Mouse (Mus musculus) lung, embryonic 16.5 days (tissue): Measurements from ENCODE around the gene Wdr20. TPM values are rescaled to one million over a fixed set of nuclear protein-coding genes. Genes with fewer than 3 reads are reported as not detected.
A peak's percentile ranks its signal among the peaks of the same experiment; 100 is the strongest.

Experiments used
- ATAC-seq: fragments of 200-750 bp; cut with Nextera tagmentation; 2 replicates; pipeline ENCODE4 v1.8.0; 2017; ENCODE audit warnings: low read depth, mild to moderate bottlenecking, moderate library complexity
- H3K27ac ChIP-seq: fragments of 300-500 bp; sonication (generic); 2 replicates; pipeline ENCODE4 v1.5.1; 2014; ENCODE audit warnings: mild to moderate bottlenecking, control low read depth, low read length
- H3K27me3 ChIP-seq: fragments of 300-500 bp; sonication (generic); 2 replicates; pipeline ENCODE4 v1.6.1; 2014; ENCODE audit warnings: low read depth, low read length, mixed read lengths; ENCODE audit not compliant: control insufficient read depth, insufficient read depth
- H3K36me3 ChIP-seq: fragments of 300-500 bp; sonication (generic); 2 replicates; pipeline ENCODE4 v1.6.1; 2014; ENCODE audit warnings: low read length; ENCODE audit not compliant: control insufficient read depth, insufficient read depth
- H3K4me1 ChIP-seq: fragments of 300-500 bp; sonication (generic); replicated peaks from 2 replicates; pipeline ENCODE4 v1.6.1; 2014; ENCODE audit warnings: low read length, mixed read lengths; ENCODE audit not compliant: control insufficient read depth, insufficient read depth
- H3K4me2 ChIP-seq: fragments of 300-500 bp; sonication (generic); 2 replicates; pipeline ENCODE4 v1.6.1; 2014; ENCODE audit warnings: low read depth, low read length, control low read depth
- H3K4me3 ChIP-seq: fragments of 300-500 bp; sonication (generic); 2 replicates; pipeline ENCODE4 v1.5.1; 2014; ENCODE audit warnings: mild to moderate bottlenecking, low read length, control low read depth
- H3K9ac ChIP-seq: fragments of 300-500 bp; sonication (generic); 2 replicates; pipeline ENCODE4 v1.6.1; 2014; ENCODE audit warnings: low read length, control low read depth
- H3K9me3 ChIP-seq: fragments of 300-500 bp; sonication (generic); 2 replicates; pipeline ENCODE4 v1.6.1; 2016; ENCODE audit warnings: low read length; ENCODE audit not compliant: control insufficient read depth
- WGBS: fragments of 180-500 bp; shearing (Covaris S2); extraction: QIAGEN DNeasy Blood & Tissue Kit; methylation state at CpG from one replicate; pipeline ENCODE4 v1.1.7; 2014; 5-methylcytosine and 5-hydroxymethylcytosine counted together
- polyA plus RNA-seq: library from polyadenylated mRNA; unstranded; fragments of >200 nt; fragmentation: Nextera tagmentation; extraction: Ambion mirVana; gene quantifications from 2 replicates; pipeline ENCODE4 v1.2.1, GENCODE M21; 2015

Wdr20 gene
- polyA plus RNA-seq, 1 experiment from 2014 or later: 25.3 TPM

DNA sequence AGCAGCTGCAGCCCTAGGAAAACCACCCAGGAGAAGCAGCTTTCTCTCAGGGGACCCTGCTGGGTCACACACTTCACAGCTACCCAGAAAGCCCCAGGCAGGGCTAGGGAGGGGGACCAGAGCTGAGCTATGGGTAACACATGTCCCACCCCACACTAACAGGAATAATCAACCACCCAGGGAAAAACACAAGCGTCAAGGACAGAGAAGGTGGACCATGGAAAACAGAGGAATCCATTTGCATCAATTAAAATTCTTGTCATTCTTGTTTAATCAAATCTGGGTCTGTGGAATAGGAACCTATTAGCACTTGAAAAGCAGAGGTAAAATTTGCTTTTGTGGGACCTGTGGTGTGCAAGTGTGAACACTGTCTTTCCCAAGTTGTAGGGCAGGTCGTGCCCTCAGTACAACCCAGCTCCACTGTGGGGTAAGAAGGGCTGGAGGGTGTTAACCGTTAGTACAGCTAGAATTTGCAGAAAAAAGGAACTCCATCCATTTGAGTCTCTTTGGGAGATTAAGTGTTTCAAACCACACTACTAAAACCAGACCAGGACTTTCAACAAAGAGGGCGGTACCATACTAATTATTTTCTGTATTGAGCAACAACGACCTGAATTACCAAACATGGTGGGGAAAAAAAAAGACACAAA lies 99.6 kb downstream of the Wdr20 start:
- no peak overlapping the region for H3K4me3 ChIP-seq
- WGBS: 36% methylated on average over 5 of the region's 5 CpGs
- H3K9ac ChIP-seq: peak overlapping the region; percentile 38
- no peak for ATAC-seq
- no peak overlapping the region for H3K4me2 ChIP-seq
- peak overlapping the region; percentile 38; the same call in 1 of the 2 replicates for H3K27ac ChIP-seq
- no peaks in the 10 kb centered on the region for H3K9me3 ChIP-seq
- H3K4me1 ChIP-seq: peaks cover 10% of the 10 kb centered on the region
- H3K36me3 ChIP-seq: no peaks in the 10 kb centered on the region
- H3K27me3 ChIP-seq: no peaks in the 10 kb centered on the region

DNA sequence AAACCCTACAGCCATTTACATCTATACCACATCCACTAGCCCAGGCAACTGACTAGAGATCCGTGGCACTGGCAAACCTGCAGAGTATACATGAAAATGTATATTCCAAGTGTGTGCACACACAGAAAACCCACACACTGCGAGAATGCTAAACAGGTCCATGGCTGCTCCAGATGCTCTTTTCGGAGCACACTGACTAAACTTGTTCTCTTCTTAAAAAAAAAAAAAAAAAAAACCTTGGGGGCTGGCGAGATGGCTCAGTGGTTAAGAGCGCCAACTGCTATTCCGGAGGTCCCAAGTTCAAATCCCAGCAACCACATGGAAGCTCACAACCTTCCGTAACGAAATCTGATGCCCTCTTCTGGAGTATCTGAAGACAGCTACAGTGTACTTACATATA lies 100.1 kb downstream of the Wdr20 start:
- no peak for ATAC-seq
- Histone ChIP-seq H3K27ac (no peak overlapping the region), H3K4me1 (peaks cover 10% of the 10 kb centered on the region)

DNA sequence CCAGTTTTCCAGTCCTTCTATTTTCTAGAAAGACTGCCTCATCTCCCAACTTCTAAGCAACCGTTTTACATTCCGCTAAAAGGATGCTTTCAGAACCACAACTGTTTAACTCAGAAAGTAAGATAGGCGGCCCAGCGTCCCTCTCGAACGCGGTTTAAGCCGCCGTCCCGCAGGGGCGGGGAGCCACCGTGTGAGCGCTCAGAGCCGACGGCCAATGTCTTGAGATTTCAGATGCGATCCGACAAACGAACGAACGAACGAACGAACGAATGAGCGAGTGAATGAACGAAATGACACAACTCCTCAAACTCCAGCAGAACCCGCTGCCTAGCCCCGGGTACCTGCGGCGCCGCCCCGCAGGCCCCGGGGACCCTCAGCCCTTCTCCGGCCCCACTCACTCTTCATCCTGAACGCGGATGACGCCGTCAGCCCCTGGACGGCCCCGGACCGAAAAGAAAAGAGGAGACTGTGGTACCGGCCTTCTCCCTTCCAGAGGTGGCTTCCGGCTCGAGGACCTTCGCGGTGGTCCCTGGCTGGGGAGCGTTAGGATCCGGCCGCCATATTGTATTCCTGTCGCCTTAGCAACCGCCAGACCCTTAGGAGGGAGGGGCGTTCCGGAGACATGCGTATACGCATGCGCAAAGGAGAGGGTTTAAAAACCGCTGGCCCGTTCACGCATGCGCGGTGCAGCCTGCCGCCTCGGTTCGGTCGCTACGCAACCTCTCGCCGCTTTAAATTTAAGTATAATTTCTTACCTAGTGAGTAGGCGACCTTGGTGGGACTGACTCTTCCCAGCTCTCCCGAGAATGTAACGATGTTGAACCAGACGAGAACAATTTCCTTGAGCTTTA lies 102.8 kb downstream of the Wdr20 start, which contains the start of gene Mok:
TSS of gene Mok (minus strand) at position 592 of the 851 bp plus-strand sequence.
- Histone ChIP-seq H3K36me3 (no peaks in the 10 kb centered on the region), H3K4me2 (peak within 1 kb of the TSS; percentile 79), H3K27ac (peak within 1 kb of the TSS; percentile 41; the same call in 1 of the 2 replicates), H3K4me1 (peaks cover 16% of the 10 kb centered on the region), H3K9ac (peak within 1 kb of the TSS; percentile 66), H3K27me3 (no peaks in the 10 kb centered on the region), H3K9me3 (no peaks in the 10 kb centered on the region), H3K4me3 (peak within 1 kb of the TSS; percentile 86)
- ATAC-seq: peak; percentile 62
- under 1% methylated on average over 71 of the region's 71 CpGs for WGBS

More for the DNA sequence above, 100.1 kb downstream of the Wdr20 start:
- Histone ChIP-seq H3K27me3 (no peaks in the 10 kb centered on the region), H3K9ac (no peak overlapping the region), H3K4me2 (no peak overlapping the region), H3K4me3 (no peak overlapping the region), H3K9me3 (no peaks in the 10 kb centered on the region), H3K36me3 (no peaks in the 10 kb centered on the region)
- WGBS: 84% methylated on average over 8 of the region's 8 CpGs

DNA sequence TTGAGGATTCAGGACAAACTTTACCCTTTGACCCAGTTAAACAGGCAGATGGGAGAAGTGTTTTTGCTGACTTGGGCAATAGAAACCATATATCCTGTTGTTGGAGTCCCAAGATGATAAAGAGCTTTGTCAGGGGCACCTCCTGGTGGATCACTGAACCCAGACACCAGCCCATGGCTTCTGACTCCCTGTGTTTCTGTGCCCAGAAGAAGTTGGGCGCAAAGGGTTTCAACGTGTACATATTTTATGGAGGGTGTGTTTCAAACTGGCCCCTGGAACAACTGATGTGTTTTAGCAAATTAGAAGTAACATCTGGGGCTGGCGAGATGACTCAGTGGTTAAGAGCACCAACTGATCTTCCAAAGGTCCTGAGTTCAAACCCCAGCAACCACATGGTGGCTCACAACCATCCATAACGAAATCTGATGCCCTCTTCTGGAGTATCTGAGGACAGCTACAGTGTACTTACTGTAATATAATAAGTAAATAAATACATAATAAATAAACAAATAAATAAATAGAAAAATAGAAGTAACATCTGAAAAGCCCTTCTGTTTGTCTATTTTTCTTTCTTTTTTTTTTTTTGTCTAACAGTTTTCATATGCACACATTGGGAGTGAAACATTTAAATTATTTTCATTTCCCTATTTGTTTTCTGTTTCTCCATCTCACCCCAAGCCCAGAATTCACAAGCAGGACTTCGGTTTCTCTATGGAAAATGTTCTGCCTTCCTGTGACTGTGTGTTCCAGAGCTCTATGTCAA lies 104.2 kb downstream of the Wdr20 start:
- Histone ChIP-seq H3K9me3 (no peaks in the 10 kb centered on the region), H3K4me1 (peaks cover 23% of the 10 kb centered on the region), H3K36me3 (no peaks in the 10 kb centered on the region), H3K27me3 (no peaks in the 10 kb centered on the region), H3K4me3 (no peak overlapping the region), H3K9ac (no peak overlapping the region), H3K27ac (no peak overlapping the region), H3K4me2 (no peak overlapping the region)
- no peak for ATAC-seq
- WGBS: 61% methylated on average over 5 of the region's 5 CpGs

DNA sequence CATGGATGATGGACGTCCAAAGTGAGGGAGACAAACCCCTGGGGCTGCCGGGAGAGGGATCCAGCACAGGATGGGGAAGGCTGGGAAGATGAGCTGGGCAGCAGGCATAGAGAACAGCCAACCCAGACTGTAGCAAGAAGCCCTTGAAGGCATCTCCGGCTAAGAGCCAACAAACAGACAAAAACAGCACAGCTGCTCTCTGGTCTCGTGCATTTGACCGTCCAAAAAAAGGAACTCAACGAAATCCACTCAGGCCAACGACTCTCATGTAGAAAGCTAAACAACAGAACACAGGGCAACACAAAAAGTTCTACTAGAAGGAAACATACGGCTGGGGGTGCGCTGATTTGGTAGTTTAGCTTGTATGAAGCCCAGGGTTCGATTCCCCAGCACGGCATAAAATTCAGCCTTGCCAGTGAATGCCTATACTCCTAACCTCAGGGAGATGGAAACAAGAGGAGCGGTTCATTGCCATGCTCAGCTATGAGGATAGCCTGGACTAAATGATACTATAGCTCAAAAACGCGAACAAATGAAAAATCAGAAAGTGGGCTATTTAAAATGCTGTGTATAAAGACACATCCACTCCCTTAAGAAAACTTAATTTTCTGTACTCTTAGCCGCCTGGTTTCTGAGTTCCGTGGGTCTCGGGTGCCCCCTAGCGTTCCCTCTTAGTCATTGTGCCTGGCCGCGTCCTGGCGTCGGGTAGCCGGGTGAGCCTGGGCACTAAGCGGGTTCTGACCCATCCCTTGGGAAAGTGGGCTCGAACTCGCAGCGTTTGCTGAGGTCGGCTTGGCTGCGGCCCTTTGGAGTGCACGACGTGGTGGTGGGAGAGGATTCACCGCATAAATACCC lies 105.7 kb downstream of the Wdr20 start:
- peak overlapping the region; percentile 64 for H3K4me2 ChIP-seq
- peak overlapping the region; percentile 75 for H3K4me3 ChIP-seq
- no peaks in the 10 kb centered on the region for H3K36me3 ChIP-seq
- peak overlapping the region; percentile 56 for H3K9ac ChIP-seq
- WGBS: 18% methylated on average over 32 of the region's 32 CpGs
- H3K4me1 ChIP-seq: peaks cover 17% of the 10 kb centered on the region
- no peaks in the 10 kb centered on the region for H3K27me3 ChIP-seq
- peak; percentile 18; the same call in 1 of the 2 replicates for ATAC-seq
- H3K27ac ChIP-seq: no peak overlapping the region; the same call in 1 of the 2 replicates
- no peaks in the 10 kb centered on the region for H3K9me3 ChIP-seq

DNA sequence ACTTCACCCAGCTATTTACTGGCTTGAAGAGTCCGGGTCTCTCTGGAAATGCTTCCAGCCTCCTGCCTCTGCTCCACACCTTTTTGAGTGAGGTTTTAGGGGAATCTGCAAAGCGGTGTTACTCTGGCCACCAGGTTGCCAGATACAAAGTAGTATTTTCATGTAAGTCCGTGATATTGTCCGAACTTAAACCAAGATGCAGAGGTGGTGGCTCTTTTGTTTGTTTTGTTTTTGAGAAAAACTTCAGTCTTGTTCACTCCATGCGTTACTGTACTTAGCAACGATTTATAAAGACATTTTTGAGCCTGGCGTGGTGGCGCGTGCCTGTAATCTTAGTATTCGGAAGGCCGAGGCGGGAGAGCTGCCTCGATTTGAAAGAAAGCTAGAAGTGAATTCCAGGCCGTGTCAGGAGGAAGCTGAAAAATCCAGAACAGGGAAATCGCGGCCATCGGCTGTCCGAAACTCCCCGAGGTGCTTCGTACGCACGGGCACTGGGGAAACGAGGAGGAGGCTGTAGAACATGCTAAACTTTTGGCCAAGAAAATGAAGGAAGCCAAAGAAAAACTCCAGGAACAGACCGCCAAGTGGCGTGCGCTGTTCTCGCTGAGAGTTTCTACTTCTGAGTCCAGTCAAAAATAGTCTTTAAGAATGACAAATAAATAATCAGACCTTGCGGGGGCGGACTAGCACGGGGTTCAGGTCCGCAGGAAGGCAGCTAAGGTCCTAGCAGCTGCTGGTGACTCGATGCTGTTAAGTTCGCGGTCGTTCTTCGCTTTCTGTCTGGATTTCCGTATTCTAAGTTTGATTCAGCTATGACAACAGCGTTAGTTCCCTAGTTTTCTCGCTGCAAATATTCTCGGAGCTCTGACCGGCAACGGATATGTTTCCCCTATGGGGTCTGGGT lies 106.7 kb downstream of the Wdr20 start:
- peak overlapping the region; percentile 93 for H3K27ac ChIP-seq
- peak overlapping the region; percentile 56 for H3K9ac ChIP-seq
- peaks cover 17% of the 10 kb centered on the region for H3K4me1 ChIP-seq
- ATAC-seq: peak; percentile 32
- H3K4me2 ChIP-seq: peak overlapping the region; percentile 64
- peak overlapping the region; percentile 75 for H3K4me3 ChIP-seq
- H3K27me3 ChIP-seq: no peaks in the 10 kb centered on the region
- no peaks in the 10 kb centered on the region for H3K9me3 ChIP-seq
- under 1% methylated on average over 42 of the region's 42 CpGs for WGBS
- H3K36me3 ChIP-seq: no peaks in the 10 kb centered on the region

DNA sequence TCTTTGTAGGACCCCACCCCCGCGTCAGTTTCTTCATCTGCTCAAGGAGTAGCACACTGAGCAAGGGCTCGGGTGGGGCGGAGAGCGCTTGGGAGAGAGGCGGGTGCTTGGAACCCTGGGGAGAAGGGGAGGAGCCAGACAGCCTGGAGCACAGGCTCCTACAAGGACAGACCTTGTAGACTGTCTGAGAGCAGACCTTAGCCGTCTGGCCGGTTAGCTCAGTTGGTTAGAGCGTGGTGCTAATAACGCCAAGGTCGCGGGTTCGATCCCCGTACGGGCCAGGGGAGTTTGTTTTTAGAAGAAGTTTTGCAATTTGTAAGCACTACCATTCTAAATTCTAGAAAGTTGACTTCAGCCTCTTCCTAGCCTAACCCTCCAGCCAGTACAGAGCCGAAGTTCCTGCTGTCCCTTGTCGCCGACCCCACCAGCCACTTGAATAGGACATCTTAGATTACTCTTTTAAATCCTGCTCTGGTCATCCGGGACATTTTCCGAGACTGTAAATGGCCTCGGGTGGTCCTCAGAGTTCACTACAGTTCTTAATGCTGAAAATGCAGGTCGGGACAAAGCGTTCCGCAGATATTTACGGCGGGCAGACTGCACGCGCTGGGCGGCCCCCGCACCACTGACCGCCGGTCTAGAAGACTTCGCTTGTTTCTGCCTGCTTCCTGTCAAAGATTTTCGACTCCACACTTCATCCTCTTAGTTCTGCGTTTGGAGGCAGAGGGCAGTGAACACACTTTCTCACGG lies 107.6 kb downstream of the Wdr20 start:
- Histone ChIP-seq H3K9me3 (no peaks in the 10 kb centered on the region), H3K36me3 (no peaks in the 10 kb centered on the region), H3K4me1 (peaks cover 13% of the 10 kb centered on the region), H3K4me3 (peak overlapping the region; percentile 75), H3K27ac (peak overlapping the region; percentile 93), H3K4me2 (peak overlapping the region; percentile 64), H3K27me3 (no peaks in the 10 kb centered on the region), H3K9ac (peak overlapping the region; percentile 56)
- peak; percentile 94 for ATAC-seq
- under 1% methylated on average over 36 of the region's 36 CpGs for WGBS
